Comparison of ENCODE assay signal across 16 mouse cellular contexts in genomic region chr1:160790630-160791029, GRCm38 (mm10). TPM values are rescaled to one million over a fixed set of nuclear protein-coding genes. Genes with fewer than 3 reads are reported as not detected.
DNase-seq lines count a peak whose midpoint lies in the region; ATAC-seq and TF ChIP-seq lines count a peak whose summit lies in the region.
"Had no signal": no experiment of that assay in that cellular context is flagged by ENCODE, and none has a peak within 500 bp of the region (broad histone marks: within the 10 kb centered on the region; RNA-seq: fewer than 3 reads in every experiment).

No protein-coding gene starts in this region.

- H3K4me2 ChIP-seq in heart, embryonic 13.5 days = peak overlapping the region; percentile 88; the same call in 1 of the 2 replicates
- H3K4me2 ChIP-seq in midbrain, postnatal 0 days (ENCODE audit: low read depth, low read length, poor library complexity, severe bottlenecking) = no peak overlapping the region
- H3K4me2 ChIP-seq in midbrain, embryonic 11.5 days = no peak overlapping the region
- peak overlapping the region; percentile 84 for H3K4me2 ChIP-seq in liver, embryonic 11.5 days
- H3K4me2 ChIP-seq in hindbrain, postnatal 0 days (ENCODE audit: low read depth, low read length) = no peak overlapping the region

- peak; percentile 34; the same call in 1 of the 2 replicates for TF ChIP-seq CTCF in midbrain, postnatal 0 days (IDR thresholded peaks at IDR 0.05)
- no peak for TF ChIP-seq CTCF in hindbrain, postnatal 0 days (IDR thresholded peaks at IDR 0.05; ENCODE audit: low read depth)

- intact Hi-C loops in heart, postnatal 10 days (cut with DNase I) = loop anchor here (5.0 kb wide), 2 partner anchors 33 to 112 kb away; no protein-coding TSS in a partner anchor

- peaks cover 34% of the 10 kb centered on the region for H3K4me1 ChIP-seq in heart, embryonic 13.5 days
- H3K4me1 ChIP-seq in midbrain, postnatal 0 days (ENCODE audit: insufficient read depth, low read length) = no peaks in the 10 kb centered on the region; the same call in 1 of the 2 replicates
- H3K4me1 ChIP-seq in midbrain, embryonic 11.5 days (ENCODE audit: control insufficient read depth, insufficient read depth, low read length) = no peaks in the 10 kb centered on the region
- H3K4me1 ChIP-seq in liver, embryonic 11.5 days (replicated peaks; ENCODE audit: control insufficient read depth, insufficient read depth, low read length) = peaks cover 21% of the 10 kb centered on the region
- peaks cover 13% of the 10 kb centered on the region; the same call in 1 of the 2 replicates for H3K4me1 ChIP-seq in hindbrain, embryonic 10.5 days (replicated peaks)
- H3K4me1 ChIP-seq in hindbrain, postnatal 0 days (ENCODE audit: insufficient read depth, low read length) = no peaks in the 10 kb centered on the region

- no peaks in the 10 kb centered on the region for H3K36me3 ChIP-seq in heart, embryonic 13.5 days
- no peaks in the 10 kb centered on the region for H3K36me3 ChIP-seq in midbrain, postnatal 0 days (ENCODE audit: insufficient read depth, low read length)
- H3K36me3 ChIP-seq in midbrain, embryonic 11.5 days (ENCODE audit: control insufficient read depth, insufficient read depth, low read length) = no peaks in the 10 kb centered on the region
- no peaks in the 10 kb centered on the region for H3K36me3 ChIP-seq in liver, embryonic 11.5 days (ENCODE audit: control insufficient read depth, insufficient read depth, low read length)
- no peaks in the 10 kb centered on the region for H3K36me3 ChIP-seq in hindbrain, embryonic 10.5 days
- no peaks in the 10 kb centered on the region for H3K36me3 ChIP-seq in hindbrain, postnatal 0 days (ENCODE audit: insufficient read depth, low read length)
- H3K36me3 ChIP-seq: hindbrain, embryonic 13.5 days had no signal

- no peak overlapping the region for H3K9ac ChIP-seq in heart, embryonic 13.5 days
- H3K9ac ChIP-seq in midbrain, postnatal 0 days (replicated peaks; ENCODE audit: low read length, poor library complexity, severe bottlenecking) = no peak overlapping the region
- no peak overlapping the region for H3K9ac ChIP-seq in midbrain, embryonic 11.5 days (ENCODE audit: low read length)
- H3K9ac ChIP-seq in liver, embryonic 11.5 days (ENCODE audit: low read depth, low read length) = no peak overlapping the region
- H3K9ac ChIP-seq in hindbrain, postnatal 0 days (replicated peaks; ENCODE audit: low read length) = no peak overlapping the region
- H3K9ac ChIP-seq: hindbrain, embryonic 13.5 days had no signal

- no peaks in the 10 kb centered on the region for H3K9me3 ChIP-seq in heart, embryonic 13.5 days
- H3K9me3 ChIP-seq in midbrain, postnatal 0 days (ENCODE audit: low read length) = no peaks in the 10 kb centered on the region
- no peaks in the 10 kb centered on the region for H3K9me3 ChIP-seq in midbrain, embryonic 11.5 days (ENCODE audit: control insufficient read depth, low read length)
- H3K9me3 ChIP-seq in liver, embryonic 11.5 days (ENCODE audit: control insufficient read depth, low read length) = no peaks in the 10 kb centered on the region
- no peaks in the 10 kb centered on the region for H3K9me3 ChIP-seq in hindbrain, embryonic 10.5 days
- H3K9me3 ChIP-seq in hindbrain, postnatal 0 days (ENCODE audit: low read length) = no peaks in the 10 kb centered on the region
- H3K9me3 ChIP-seq: hindbrain, embryonic 13.5 days had no signal

- no peak overlapping the region for H3K27ac ChIP-seq in heart, embryonic 13.5 days (replicated peaks)
- no peak overlapping the region for H3K27ac ChIP-seq in midbrain, postnatal 0 days (ENCODE audit: low read depth, low read length)
- no peak overlapping the region for H3K27ac ChIP-seq in midbrain, embryonic 11.5 days (ENCODE audit: low read depth, low read length)
- no peak overlapping the region for H3K27ac ChIP-seq in liver, embryonic 11.5 days (ENCODE audit: low read depth, low read length)
- no peak overlapping the region for H3K27ac ChIP-seq in hindbrain, embryonic 10.5 days
- H3K27ac ChIP-seq in hindbrain, postnatal 0 days = no peak overlapping the region
- H3K27ac ChIP-seq: hindbrain, embryonic 13.5 days had no signal

- no peaks in the 10 kb centered on the region for H3K27me3 ChIP-seq in heart, embryonic 13.5 days (replicated peaks)
- no peaks in the 10 kb centered on the region for H3K27me3 ChIP-seq in midbrain, postnatal 0 days (ENCODE audit: insufficient read depth, low read length)
- H3K27me3 ChIP-seq in midbrain, embryonic 11.5 days (ENCODE audit: control insufficient read depth, insufficient read depth, low read length) = no peaks in the 10 kb centered on the region
- H3K27me3 ChIP-seq in liver, embryonic 11.5 days (replicated peaks; ENCODE audit: control insufficient read depth, insufficient read depth, low read length) = no peaks in the 10 kb centered on the region
- 0 out of 2 replicates have a peak, but pooled peaks cover 4% of the 10 kb centered on the region for H3K27me3 ChIP-seq in hindbrain, embryonic 10.5 days (ENCODE audit: insufficient read depth, poor library complexity, severe bottlenecking)
- no peaks in the 10 kb centered on the region for H3K27me3 ChIP-seq in hindbrain, postnatal 0 days (ENCODE audit: insufficient read depth, low read length)
- H3K27me3 ChIP-seq: hindbrain, embryonic 13.5 days had no signal

- DNase-seq in heart, postnatal 10 days = no peak
- DNase-seq in midbrain, postnatal 0 days (ENCODE audit: low spot score) = no peak
- DNase-seq in midbrain, embryonic 11.5 days (ENCODE audit: low spot score, missing footprints) = no peak
- DNase-seq in liver, embryonic 11.5 days (ENCODE audit: low spot score) = no peak
- no peak for DNase-seq in adrenal gland, postnatal 25 days
- DNase-seq in hindbrain, embryonic 10.5 days (ENCODE audit: low spot score) = no peak
- DNase-seq in hindbrain, postnatal 0 days (ENCODE audit: low spot score) = no peak
- DNase-seq: adrenal gland, postnatal 14 days; cerebellum, adult 8-10 months; gastrocnemius, postnatal 14 days; kidney, adult 11 months; kidney, postnatal 14 days; lung, postnatal 10 days had no signal

- peak overlapping the region; percentile 98 for H3K4me3 ChIP-seq in heart, embryonic 13.5 days
- no peak overlapping the region for H3K4me3 ChIP-seq in midbrain, postnatal 0 days (ENCODE audit: low read depth, low read length)
- H3K4me3 ChIP-seq in midbrain, embryonic 11.5 days (ENCODE audit: low read depth, low read length) = no peak overlapping the region
- H3K4me3 ChIP-seq in liver, embryonic 11.5 days (ENCODE audit: low read depth, low read length) = no peak overlapping the region
- no peak overlapping the region for H3K4me3 ChIP-seq in hindbrain, embryonic 10.5 days
- H3K4me3 ChIP-seq in hindbrain, postnatal 0 days (ENCODE audit: low read length) = no peak overlapping the region

- ATAC-seq in heart, embryonic 13.5 days (ENCODE audit: extremely low read depth, insufficient number of reproducible peaks, low FRiP score, low TSS enrichment) = no peak
- no peak for ATAC-seq in midbrain, postnatal 0 days (ENCODE audit: low FRiP score)
- ATAC-seq in midbrain, embryonic 11.5 days (ENCODE audit: low FRiP score) = no peak
- no peak for ATAC-seq in liver, embryonic 11.5 days (replicated peaks; ENCODE audit: low FRiP score)
- ATAC-seq in hindbrain, postnatal 0 days = no peak
- ATAC-seq: midbrain, embryonic 16.5 days had no signal

RNA-seq across cellular contexts. Expression of gene Rabgap1l, which starts 2.4 kb away (rescaled TPM):
- polyA plus RNA-seq in heart, embryonic 13.5 days (2015; fragmentation: Nextera tagmentation; extraction: Ambion mirVana) = 63.6 and 73.2 TPM in 2 replicates
- total RNA-seq in heart, postnatal 10 days (2021) = 10 to 100 TPM; 89.0 to 92.4 TPM
- total RNA-seq in midbrain, postnatal 0 days (2014; rRNA removed) = 110 and 152 TPM in 2 replicates
- 30.8 and 34.1 TPM in 2 replicates for polyA plus RNA-seq in midbrain, postnatal 0 days (2015; fragmentation: Nextera tagmentation; extraction: Ambion mirVana)
- 12.2 and 12.8 TPM in 2 replicates for polyA plus RNA-seq in midbrain, embryonic 11.5 days (2014; fragmentation: Nextera tagmentation; extraction: Ambion mirVana)
- polyA plus RNA-seq in liver, embryonic 11.5 days (2014; fragmentation: Nextera tagmentation; extraction: Ambion mirVana) = 63.5 and 69.3 TPM in 2 replicates
- 26.0 and 30.0 TPM in 2 replicates for total RNA-seq in adrenal gland, postnatal 25 days (2021)
- 8.0 and 9.8 TPM in 2 replicates for polyA plus RNA-seq in hindbrain, embryonic 10.5 days (2016; fragmentation: Nextera tagmentation; extraction: Ambion mirVana)
- 70.5 and 78.7 TPM in 2 replicates for total RNA-seq in hindbrain, postnatal 0 days (2014; rRNA removed)
- polyA plus RNA-seq in hindbrain, postnatal 0 days (2015; fragmentation: Nextera tagmentation; extraction: Ambion mirVana) = 24.3 and 28.5 TPM in 2 replicates

Comparison
In these comparisons a context has a peak if more than half of its experiments do, and no peak if none do; other contexts are left out.
1. H3K4me2 ChIP-seq: peak in heart, embryonic 13.5 days (single experiment) and liver, embryonic 11.5 days (single experiment); none in midbrain, postnatal 0 days (single experiment), midbrain, embryonic 11.5 days (single experiment) and hindbrain, postnatal 0 days (single experiment).